Mouse (Mus musculus) liver, postnatal 0 days (tissue): ENCODE measurements around the gene Gpr155.

Source experiments
- CTCF ChIP-seq: sonication (generic); IDR thresholded peaks from 2 replicates; pipeline ENCODE4 v1.5.1; 2016; ENCODE audit warnings: antibody characterized with exemption, low read depth
- EP300 ChIP-seq: IDR thresholded peaks from 2 replicates; pipeline ENCODE4 v1.6.1; 2016; ENCODE audit warnings: antibody characterized with exemption, low read depth, mild to moderate bottlenecking

- TF ChIP-seq CTCF, result no peak
- TF ChIP-seq EP300, result no peak
These were observed 39.9 kb downstream of the Gpr155 start for GRCm38 (mm10) chr2:73346345-73347086.
